Mouse (Mus musculus) gastrocnemius, postnatal 25 days (tissue): ENCODE results near the gene Olfr722. TPM values are rescaled to one million over a fixed set of nuclear protein-coding genes. Genes with fewer than 3 reads are reported as not detected.
"Not testable (repeated sequence)": the region's sequence is repeated elsewhere in the genome, so short reads cannot be mapped to it uniquely, and the experiment has no call there.

Experiments
- DNase-seq: peaks from one replicate; pipeline ENCODE4 v3.0.0; 2022
- long read RNA-seq, 2 experiments: library from polyadenylated mRNA; stranded (forward); transcript quantifications; one replicate each; pipeline ENCODE4 v2.0.0; 2021
- total RNA-seq, 2 experiments: library from RNA; stranded (reverse); gene quantifications; 1 replicate in 1 of 2; 2 replicates in 1 of 2; pipeline ENCODE4 v1.2.3; 2021

Gene Olfr722
- not detected for total RNA-seq
- long read RNA-seq, experiment 1, result 0 reads
- long read RNA-seq, experiment 2, result 0 reads

GRCm38 (mm10) chr14:49901899-49902298 lies at the start of gene Olfr722:
Gene Olfr722, minus strand, starts transcription at chr14:49901999.
- DNase-seq, result no peak

- DNase-seq, result not testable (repeated sequence)
Measured at GRCm38 (mm10) chr14:49931687-49932086, 29.9 kb upstream of the Olfr722 start, which contains the start of gene Olfr723. Gene Olfr723, minus strand, starts transcription at chr14:49931787.

DNA sequence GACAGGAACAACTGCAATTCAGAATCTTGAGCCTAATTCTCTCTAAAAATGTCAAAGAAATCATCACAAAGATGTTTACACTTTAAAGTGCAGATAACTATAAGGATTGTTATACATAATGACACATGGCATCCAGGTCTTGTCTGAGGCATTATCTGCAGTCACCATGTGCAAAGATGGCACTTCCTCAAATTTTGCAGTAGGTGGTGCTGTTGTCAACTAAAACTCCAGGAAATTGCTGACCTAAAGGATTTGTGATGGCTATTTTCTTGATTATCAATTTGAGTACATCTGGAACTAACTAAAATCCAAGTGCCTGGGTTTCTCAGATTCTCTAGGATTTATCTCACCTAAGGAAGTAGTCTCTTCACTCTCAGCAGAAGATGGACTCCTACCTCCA lies 41.4 kb downstream of the Olfr722 start:
- no peak for DNase-seq

Other genes with a start within 250 kb of the Olfr722 start
- gene Armh4, start 118.6 kb downstream of the Olfr722 start, total RNA-seq, result 1 to 10 TPM in 1 of 2 experiments, under 1 TPM in 1; 0.79 to 2.6 TPM
- gene Olfr723, start 29.8 kb upstream of the Olfr722 start, total RNA-seq, result not detected
- gene Olfr724, start 61.3 kb upstream of the Olfr722 start, total RNA-seq, result not detected
- not detected for gene Olfr725, start 138.4 kb upstream of the Olfr722 start, total RNA-seq
- gene Olfr726, start 189.0 kb upstream of the Olfr722 start, total RNA-seq, result not detected
- gene Olfr727, start 221.2 kb upstream of the Olfr722 start, total RNA-seq, result not detected
- not detected for gene Olfr728, start 240.7 kb upstream of the Olfr722 start, total RNA-seq